Mouse (Mus musculus) thymus, postnatal 0 days (tissue): Measurements from ENCODE around the gene Gif. TPM values are rescaled to one million over a fixed set of nuclear protein-coding genes. Genes with fewer than 3 reads are reported as not detected.

Experiments
- DNase-seq: peaks from one replicate; pipeline ENCODE4 v3.0.0-alpha.2; 2015; ENCODE audit warnings: low spot score
- polyA plus RNA-seq: library from polyadenylated mRNA; unstranded; fragments of >200 nt; fragmentation: Nextera tagmentation; extraction: Ambion mirVana; gene quantifications from 2 replicates; pipeline ENCODE4 v1.2.1, GENCODE M21; 2015

Gene Gif
- polyA plus RNA-seq, result 0.18 TPM in 1 of 2 replicates, not detected in the other

DNA sequence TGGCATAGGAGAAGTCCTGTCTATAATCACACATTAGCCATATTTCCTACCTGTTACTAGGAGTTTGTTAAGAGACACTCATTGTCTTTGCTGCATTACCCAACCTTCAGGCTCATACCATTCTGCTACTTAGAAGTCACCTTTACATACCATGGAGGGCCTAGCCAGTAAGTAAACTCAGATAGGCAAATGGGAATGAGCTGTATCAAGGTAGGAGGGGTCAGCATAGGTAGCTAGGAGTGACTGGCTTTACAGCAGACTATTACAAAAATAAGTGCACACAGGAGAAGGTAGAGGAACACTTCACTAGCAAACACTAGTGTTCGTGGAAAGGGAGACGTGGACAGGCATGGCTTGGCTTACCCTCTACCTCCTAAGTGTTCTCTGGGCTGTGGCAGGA is at the start of gene Gif:
TSS of gene Gif (plus strand) at position 257 of the 400 bp plus-strand sequence.
- DNase-seq, result no peak

GRCm38 (mm10) chr19:11698342-11698741 is 49.0 kb upstream of the Gif start:
- DNase-seq, result no peak

DNA sequence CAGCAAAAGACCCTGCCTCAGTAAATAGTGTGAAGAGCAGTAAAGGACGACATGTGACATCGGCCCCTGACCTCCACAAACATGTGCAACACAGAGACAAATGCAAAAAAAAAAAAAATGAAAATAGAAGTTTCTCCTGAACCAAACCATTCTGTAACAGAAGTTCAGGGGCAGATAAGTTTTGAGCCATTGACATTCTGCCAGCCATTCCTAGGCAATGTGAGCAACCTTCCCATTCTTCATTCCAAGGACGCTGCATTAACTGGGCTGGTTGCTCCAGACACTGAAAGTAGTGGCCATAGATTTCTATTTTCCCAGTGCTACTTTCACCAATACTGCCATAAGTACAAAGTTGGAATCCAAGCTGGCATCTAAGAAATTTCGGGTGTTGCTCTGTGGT is 34.9 kb upstream of the Gif start:
- DNase-seq, result no peak

DNA sequence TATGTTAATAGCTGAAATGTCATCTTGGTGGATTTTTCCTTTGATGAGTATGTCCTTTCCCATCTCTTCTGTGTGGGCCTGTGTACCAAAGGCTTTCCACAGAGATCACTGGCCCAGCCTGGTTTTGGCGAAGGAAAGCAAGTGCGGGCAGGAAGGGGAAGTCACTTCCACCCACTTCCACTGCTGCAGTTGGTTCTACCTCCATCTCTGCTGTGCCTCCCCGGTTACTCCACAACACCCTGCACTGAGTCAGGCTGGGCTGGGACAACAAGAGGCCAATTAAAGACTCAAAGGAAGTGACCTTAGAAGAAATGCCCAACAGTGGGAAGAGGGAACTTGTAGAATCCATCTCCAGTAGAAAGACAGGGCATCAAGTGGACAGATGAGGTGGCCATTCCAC is 27.3 kb upstream of the Gif start:
- no peak for DNase-seq

- DNase-seq, result no peak
Measured at GRCm38 (mm10) chr19:11723870-11724269, 23.5 kb upstream of the Gif start.

DNA sequence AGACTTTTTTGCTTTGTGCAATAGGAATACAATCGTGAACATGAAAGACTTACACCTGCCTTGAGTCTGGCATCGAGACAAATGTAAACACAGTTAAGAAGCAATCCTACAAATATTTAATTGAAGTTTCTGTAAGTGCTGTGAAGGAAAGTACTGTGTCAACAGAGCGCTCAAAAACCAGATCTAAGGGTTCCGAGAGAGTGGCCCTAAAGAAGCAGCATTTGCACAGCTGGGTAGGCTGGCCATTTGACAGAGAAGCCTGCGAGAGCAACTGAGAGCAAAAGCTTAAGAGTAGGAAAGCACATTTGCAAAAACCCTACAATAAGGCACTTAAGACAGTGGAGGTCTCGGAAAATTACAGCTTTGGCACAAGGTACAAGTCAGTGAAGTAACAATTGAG is 23.1 kb upstream of the Gif start:
- no peak for DNase-seq

DNA sequence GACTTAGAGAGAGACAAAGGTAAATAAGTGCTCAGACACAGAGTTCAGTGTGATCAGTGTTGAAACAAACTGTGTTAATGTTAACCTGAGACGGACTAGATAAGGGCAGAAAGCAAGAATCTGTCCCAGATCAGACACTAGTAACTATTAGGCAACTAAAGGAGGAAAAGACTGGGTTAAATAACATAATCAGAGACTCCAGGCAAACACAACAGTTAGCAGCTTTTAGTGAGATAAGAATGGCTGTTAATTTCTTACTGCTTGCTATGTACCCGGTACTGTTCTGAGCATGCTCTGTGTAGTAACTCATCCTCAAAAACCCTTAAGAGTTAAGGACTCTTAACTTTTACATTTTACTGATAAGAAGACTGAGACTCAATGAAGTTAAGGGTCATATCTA is 21.4 kb upstream of the Gif start:
- no peak for DNase-seq

DNA sequence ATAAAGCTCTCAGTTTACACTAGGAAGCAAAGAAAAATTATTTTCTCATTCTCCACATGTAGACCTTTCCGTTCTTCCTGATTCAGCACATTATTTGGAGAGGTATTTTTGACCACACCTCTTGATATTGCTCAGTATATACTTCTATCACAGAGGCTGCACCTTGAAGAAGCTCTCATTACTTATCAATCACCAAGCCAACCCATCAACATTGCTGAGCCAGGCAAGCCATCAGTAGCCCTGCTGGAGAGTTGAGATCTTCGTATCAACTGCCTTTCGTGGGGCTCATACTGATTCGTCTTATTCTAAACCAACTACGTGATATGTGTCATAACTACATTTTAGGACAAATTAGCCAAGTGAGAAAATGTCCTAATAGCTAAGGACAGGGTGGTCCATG is 20.1 kb upstream of the Gif start:
- no peak for DNase-seq

DNA sequence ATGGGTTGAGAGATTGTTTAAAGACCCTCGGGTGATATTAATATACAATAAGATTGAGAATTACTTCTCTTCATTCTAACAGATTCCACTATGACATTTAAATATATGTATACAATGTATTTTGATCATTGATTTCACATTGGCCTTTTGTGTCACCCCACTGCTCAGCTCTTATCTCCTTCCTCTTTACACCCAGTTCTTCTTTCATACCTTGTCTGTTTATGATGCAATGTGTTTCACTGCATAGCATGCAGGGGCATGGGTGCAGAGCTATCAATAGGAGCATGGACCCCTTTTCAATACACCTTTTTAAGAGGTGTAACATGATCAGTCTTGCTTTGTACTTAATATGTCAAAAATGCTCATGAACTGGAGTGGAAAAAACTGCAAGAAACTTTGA is 17.1 kb upstream of the Gif start:
- DNase-seq, result no peak

DNA sequence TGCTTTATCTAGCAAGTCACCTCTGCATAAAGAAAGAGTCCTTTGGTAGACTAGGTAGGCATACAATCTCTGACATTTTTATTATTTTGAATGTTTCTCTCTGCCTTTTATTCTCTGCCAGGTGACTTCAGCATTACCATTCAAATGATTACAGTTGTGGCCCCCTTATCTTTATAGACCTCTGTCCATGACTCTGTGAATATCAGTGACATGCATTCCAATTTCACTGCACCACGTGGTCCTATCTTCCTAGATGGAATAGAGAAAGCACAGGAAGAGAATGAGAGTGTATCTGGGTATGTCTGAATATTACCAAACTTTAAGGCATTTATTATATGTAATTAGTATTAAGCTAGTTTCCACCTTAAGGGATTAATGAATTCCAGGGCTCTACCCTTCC is 10.9 kb upstream of the Gif start:
- DNase-seq, result no peak

GRCm38 (mm10) chr19:11745680-11746079 is 1.7 kb upstream of the Gif start:
- no peak for DNase-seq

GRCm38 (mm10) chr19:11765059-11765458 is 17.7 kb downstream of the Gif start:
- DNase-seq, result no peak

DNA sequence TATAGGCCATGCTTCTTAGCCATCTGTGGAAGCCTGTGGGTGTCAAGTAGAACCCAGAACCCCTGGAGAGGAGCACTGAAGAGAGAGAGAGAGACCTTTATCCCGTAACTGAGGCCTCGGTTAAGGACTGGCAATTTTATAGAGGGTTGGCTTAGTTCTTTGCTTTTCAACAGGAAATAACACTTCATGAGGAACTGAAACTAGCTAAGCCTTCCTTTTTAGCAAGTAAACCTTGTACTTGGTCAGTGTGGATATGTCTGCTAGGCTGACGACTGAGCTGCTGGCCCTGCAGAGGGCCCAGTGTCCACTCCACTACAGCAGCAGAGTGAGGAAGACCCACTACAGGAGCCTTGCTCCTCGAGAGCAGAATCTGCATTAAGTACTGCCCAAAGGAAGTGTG is 19.1 kb downstream of the Gif start:
- DNase-seq, result no peak

DNA sequence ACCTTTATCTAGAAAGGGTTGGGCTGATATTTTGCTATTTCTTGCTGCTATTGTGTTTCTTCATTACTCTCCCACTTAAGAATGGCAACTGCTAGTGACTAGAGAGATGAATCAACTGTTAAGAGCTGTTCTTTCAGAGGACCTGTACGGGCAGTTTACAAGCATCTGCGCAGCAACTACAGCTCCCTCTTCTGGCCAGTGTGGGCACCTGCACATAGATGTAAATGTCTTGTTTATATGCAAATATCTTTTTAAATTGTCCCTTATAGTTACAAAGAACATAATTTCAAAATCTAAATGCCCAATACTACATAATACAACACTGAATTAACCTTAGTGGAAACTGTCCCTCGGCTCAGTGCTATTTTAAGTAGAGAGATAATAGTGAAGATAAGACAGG is 20.8 kb downstream of the Gif start:
- peak; percentile 70 for DNase-seq

DNA sequence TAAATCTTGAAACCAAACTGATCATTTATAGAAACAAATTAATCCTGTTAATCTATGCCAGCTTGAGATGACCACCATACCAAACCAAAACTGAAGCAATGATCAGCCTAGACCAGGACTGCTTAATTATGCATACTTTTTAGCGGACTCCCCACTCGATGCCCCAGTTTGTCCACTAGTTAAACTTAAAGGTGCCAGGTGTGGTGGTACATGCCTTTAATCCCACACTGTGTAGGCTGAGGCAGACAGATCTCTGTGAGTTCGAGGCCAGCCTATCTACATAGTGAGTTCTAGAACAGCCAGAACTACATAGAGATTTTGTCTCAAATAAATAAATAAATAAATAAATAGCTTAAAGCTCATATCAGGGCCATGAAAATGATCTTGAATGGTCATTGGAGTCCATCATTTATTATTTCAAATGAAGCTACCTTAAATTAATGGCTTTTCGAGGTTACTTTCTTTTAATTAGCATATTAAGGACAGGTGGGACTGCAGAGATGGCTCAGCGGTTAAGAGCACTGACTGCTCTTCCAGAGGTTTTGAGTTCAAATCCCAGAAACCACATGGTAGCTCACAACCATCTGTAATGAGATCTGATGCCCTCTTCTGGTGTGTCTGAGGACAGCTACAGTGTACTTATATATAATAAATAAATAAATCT is 22.0 kb downstream of the Gif start:
- no peak for DNase-seq

- DNase-seq, result peak; percentile 92
Measured at GRCm38 (mm10) chr19:11770205-11770892, 23.0 kb downstream of the Gif start, which contains the start of gene Mrpl16. TSS of gene Mrpl16 (plus strand) at chr19:11770391.

DNA sequence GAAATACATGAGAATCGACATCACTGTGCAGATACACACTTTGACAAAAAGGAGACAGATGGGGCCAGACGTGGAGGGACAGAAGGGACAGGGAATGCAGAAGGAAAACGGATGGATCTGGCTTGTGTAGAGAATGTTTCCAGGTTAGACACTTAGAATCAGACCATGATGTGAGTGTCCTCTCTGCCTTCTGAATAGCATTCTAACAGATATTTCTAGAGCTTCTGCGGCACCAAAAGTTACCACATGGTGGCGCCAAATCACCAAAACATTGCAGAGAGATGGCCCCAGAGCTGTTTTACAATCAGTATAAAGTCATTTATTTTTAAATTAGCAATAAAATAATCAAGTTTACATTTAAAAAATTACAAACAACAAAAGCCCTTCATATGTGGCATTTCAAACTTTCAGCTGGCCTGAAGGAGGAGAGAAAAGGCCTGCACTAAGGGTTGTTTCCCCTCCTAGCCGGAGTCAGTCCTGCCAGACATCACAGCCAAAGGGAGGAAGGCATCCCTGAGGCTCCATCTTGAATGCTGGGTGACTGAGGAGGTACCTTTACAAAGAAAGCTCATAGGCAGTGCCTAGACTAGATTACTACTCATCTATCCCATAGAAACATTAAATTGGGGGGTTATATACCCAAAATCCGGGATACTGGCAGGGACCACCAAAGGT is 30.0 kb downstream of the Gif start:
- DNase-seq, result peak; percentile 58

DNA sequence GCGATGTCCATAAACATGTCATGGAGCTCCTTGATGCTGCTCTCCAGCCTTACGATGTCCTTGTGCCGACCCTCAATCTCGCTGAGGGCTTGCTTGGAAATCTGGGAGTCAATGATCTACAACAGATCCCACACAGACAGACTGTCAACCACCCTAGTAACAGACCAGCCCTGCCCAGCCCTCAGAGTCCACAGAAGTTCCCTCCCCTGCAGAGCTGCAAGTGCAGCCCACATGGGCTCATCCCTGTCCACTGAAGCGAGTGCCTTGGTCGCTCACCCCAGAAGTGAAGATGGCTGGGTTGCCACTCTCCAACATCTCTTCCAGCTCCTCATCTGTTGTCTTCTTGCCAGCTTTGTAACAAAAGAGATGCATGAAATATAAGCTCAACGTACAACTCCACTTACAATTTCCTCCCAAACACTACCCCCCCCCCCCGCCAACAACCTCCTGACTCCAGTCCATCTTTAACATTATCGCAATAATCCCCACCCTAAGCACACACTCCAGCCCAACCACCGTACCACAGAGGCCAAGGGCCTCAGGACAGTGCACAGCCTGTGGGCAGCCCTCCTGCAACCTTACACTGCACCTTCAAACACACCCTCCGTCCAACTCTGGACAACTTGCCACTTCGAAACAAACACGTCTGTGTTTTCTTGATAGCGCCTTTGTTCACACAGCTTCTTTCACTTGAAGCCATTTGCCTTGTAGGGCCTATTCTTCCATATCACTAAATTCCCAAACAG is 38.2 kb downstream of the Gif start:
- DNase-seq, result no peak

DNA sequence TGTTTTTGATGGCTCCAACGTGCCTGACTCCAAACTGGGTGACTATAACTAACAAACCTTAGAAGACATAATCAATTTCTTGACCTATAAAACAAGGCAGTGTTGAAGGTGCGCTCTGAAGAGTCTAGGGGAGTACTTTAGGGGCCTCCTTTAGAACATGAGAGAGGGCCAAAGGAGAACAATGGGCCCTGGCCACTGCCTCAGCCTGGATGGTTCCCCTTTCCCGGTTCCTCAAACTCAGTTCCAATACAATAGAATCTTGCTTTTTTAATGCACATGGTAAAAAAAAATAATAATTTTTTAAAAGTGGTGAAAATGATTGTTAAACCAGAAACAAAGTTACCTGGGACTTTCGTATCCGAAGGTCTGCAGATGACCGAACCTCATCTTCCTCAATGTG is 40.5 kb downstream of the Gif start:
- DNase-seq, result no peak

- DNase-seq, result no peak
Measured at GRCm38 (mm10) chr19:11788876-11789275, 41.5 kb downstream of the Gif start.

DNA sequence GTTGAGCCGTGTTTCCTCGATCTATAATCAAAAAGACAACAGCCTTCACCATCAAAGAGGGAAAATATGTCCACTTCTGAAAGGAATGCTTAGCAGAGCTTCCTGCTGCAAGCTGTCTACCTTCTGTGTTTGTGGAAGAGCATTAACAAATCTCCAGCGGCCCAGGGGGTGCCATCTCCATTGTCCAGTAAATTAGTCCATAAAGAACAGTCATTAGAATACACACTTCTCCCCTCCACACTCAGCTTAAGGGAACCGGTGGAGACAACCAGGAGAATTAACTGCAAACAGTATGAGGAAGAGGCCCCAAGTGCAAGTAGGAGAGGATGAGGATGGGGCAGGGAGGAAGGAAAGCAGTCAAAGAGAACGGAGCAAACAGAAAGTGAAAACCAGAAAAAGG is 44.5 kb downstream of the Gif start:
- no peak for DNase-seq
